17 mouse cellular contexts compared by ENCODE assay signal in the genomic region with DNA sequence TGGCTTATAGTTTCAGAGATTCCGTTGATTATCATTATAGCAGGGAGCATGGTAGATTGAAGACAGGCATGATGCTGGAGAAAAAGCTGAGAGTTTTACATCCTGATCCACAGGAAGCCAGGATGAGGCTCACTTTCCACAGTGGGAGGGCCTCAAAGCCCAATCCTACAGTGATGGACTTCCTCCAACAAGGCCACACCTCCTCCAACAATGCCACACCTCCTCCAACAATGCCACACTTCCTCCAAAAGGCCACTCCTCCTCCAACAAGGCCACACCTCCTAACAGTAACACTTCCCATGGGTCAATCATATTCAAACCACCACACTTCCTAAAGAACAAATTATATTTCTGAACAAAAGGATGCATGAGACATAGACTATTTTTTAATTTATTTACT.
A peak's percentile ranks its signal among the peaks of the same experiment; 100 is the strongest.
DNase-seq lines count a peak whose midpoint lies in the region; ATAC-seq lines count a peak whose summit lies in the region.
"Had no signal": no experiment of that assay in that cellular context is flagged by ENCODE, and none has a peak within 500 bp of the region (broad histone marks: within the 10 kb centered on the region; RNA-seq: fewer than 3 reads in every experiment).

No protein-coding gene starts in this region.

- H3K4me1 ChIP-seq in forebrain, embryonic 12.5 days: peaks cover 6% of the 10 kb centered on the region; the same call in 1 of the 2 replicates
- H3K4me1 ChIP-seq in forebrain, embryonic 14.5 days (ENCODE audit: control insufficient read depth, insufficient read depth, low read length): no peaks in the 10 kb centered on the region; the same call in 1 of the 2 replicates
- peaks cover 12% of the 10 kb centered on the region for H3K4me1 ChIP-seq in liver, embryonic 11.5 days (replicated peaks; ENCODE audit: control insufficient read depth, insufficient read depth, low read length)

- no peak overlapping the region for H3K9ac ChIP-seq in forebrain, embryonic 12.5 days
- H3K9ac ChIP-seq in forebrain, embryonic 14.5 days (ENCODE audit: low read length): no peak overlapping the region
- H3K9ac ChIP-seq in liver, embryonic 11.5 days (ENCODE audit: low read depth, low read length): no peak overlapping the region
- H3K9ac ChIP-seq: embryonic facial prominence, embryonic 13.5 days; forebrain, embryonic 15.5 days; hindbrain, embryonic 13.5 days; intestine, embryonic 15.5 days had no signal

- ATAC-seq in forebrain, embryonic 12.5 days (ENCODE audit: low FRiP score): 0 out of 2 replicates have a peak, but pooled peaks have one; percentile 11
- no peak for ATAC-seq in forebrain, embryonic 14.5 days
- 0 out of 2 replicates have a peak, but pooled peaks have one; percentile 27 for ATAC-seq in liver, embryonic 11.5 days (replicated peaks; ENCODE audit: low FRiP score)
- no peak for ATAC-seq in inflammation-experienced regulatory T-cells, adult 6 months
- ATAC-seq: forebrain, embryonic 15.5 days; hindbrain, postnatal 0 days; intestine, embryonic 15.5 days had no signal

- 90% methylated on average over 1 of the region's 1 CpGs for whole genome bisulfite sequencing in forebrain, embryonic 12.5 days
- WGBS in forebrain, embryonic 14.5 days: 100% methylated on average over 1 of the region's 1 CpGs
- WGBS in liver, embryonic 11.5 days: 83% methylated on average over 1 of the region's 1 CpGs

- H3K27ac ChIP-seq in forebrain, embryonic 12.5 days: no peak overlapping the region
- no peak overlapping the region for H3K27ac ChIP-seq in forebrain, embryonic 14.5 days (ENCODE audit: low read depth, low read length)
- H3K27ac ChIP-seq in liver, embryonic 11.5 days (ENCODE audit: low read depth, low read length): no peak overlapping the region
- H3K27ac ChIP-seq: embryonic facial prominence, embryonic 13.5 days; forebrain, embryonic 15.5 days; hindbrain, embryonic 13.5 days; hindbrain, postnatal 0 days; intestine, embryonic 15.5 days had no signal

- H3K27me3 ChIP-seq in forebrain, embryonic 12.5 days: no peaks in the 10 kb centered on the region
- no peaks in the 10 kb centered on the region for H3K27me3 ChIP-seq in forebrain, embryonic 14.5 days (replicated peaks; ENCODE audit: control insufficient read depth, insufficient read depth, low read length)
- H3K27me3 ChIP-seq in liver, embryonic 11.5 days (replicated peaks; ENCODE audit: control insufficient read depth, insufficient read depth, low read length): no peaks in the 10 kb centered on the region
- H3K27me3 ChIP-seq: embryonic facial prominence, embryonic 13.5 days; forebrain, embryonic 15.5 days; hindbrain, embryonic 13.5 days; intestine, embryonic 15.5 days had no signal

- DNase-seq in forebrain, embryonic 14.5 days (ENCODE audit: low spot score): no peak
- no peak for DNase-seq in liver, embryonic 11.5 days (ENCODE audit: low spot score)
- no peak for DNase-seq in liver
- peak; percentile 23 for DNase-seq in ES-CJ7 (ENCODE audit: low read depth, low spot score)
- DNase-seq in ZHBTc4 (ENCODE audit: low read depth, low spot score): peak; percentile 29
- DNase-seq: adrenal gland, postnatal 10 days; cerebellum, adult 11-12 months; cerebellum, adult 9-10 months; gastrocnemius, postnatal 14 days; heart, postnatal 10 days had no signal

- no peak overlapping the region for H3K4me2 ChIP-seq in forebrain, embryonic 12.5 days
- H3K4me2 ChIP-seq in forebrain, embryonic 14.5 days (ENCODE audit: low read length): no peak overlapping the region
- H3K4me2 ChIP-seq in liver, embryonic 11.5 days: no peak overlapping the region
- H3K4me2 ChIP-seq: embryonic facial prominence, embryonic 13.5 days; forebrain, embryonic 15.5 days; hindbrain, embryonic 13.5 days; intestine, embryonic 15.5 days had no signal

- H3K9me3 ChIP-seq in forebrain, embryonic 12.5 days: no peaks in the 10 kb centered on the region
- H3K9me3 ChIP-seq in forebrain, embryonic 14.5 days (replicated peaks; ENCODE audit: control insufficient read depth, low read length): no peaks in the 10 kb centered on the region
- no peaks in the 10 kb centered on the region for H3K9me3 ChIP-seq in liver, embryonic 11.5 days (ENCODE audit: control insufficient read depth, low read length)
- H3K9me3 ChIP-seq: embryonic facial prominence, embryonic 13.5 days; forebrain, embryonic 15.5 days; hindbrain, embryonic 13.5 days; intestine, embryonic 15.5 days had no signal

- no peaks in the 10 kb centered on the region for H3K36me3 ChIP-seq in forebrain, embryonic 12.5 days (replicated peaks)
- no peaks in the 10 kb centered on the region for H3K36me3 ChIP-seq in forebrain, embryonic 14.5 days (ENCODE audit: control insufficient read depth, insufficient read depth, low read length)
- no peaks in the 10 kb centered on the region for H3K36me3 ChIP-seq in liver, embryonic 11.5 days (ENCODE audit: control insufficient read depth, insufficient read depth, low read length)
- H3K36me3 ChIP-seq: embryonic facial prominence, embryonic 13.5 days; forebrain, embryonic 15.5 days; hindbrain, embryonic 13.5 days; intestine, embryonic 15.5 days had no signal

- no peak overlapping the region for H3K4me3 ChIP-seq in forebrain, embryonic 12.5 days (replicated peaks)
- no peak overlapping the region for H3K4me3 ChIP-seq in forebrain, embryonic 14.5 days (ENCODE audit: low read depth, low read length)
- H3K4me3 ChIP-seq in liver, embryonic 11.5 days (ENCODE audit: low read depth, low read length): no peak overlapping the region
- H3K4me3 ChIP-seq: embryonic facial prominence, embryonic 13.5 days; forebrain, embryonic 15.5 days; hindbrain, embryonic 13.5 days; intestine, embryonic 15.5 days had no signal

Comparison
In these comparisons a context has a peak if more than half of its experiments do, and no peak if none do; other contexts are left out.
1. ATAC-seq: peak in forebrain, embryonic 12.5 days (single experiment) and liver, embryonic 11.5 days (single experiment); none in forebrain, embryonic 14.5 days (single experiment) and inflammation-experienced regulatory T-cells, adult 6 months (single experiment).
2. DNase-seq: peak in ES-CJ7 (single experiment) and ZHBTc4 (single experiment); none in forebrain, embryonic 14.5 days (single experiment), liver, embryonic 11.5 days (single experiment) and liver (single experiment).